ENCODE assay signal across 8 mouse cellular contexts in genomic region chr4:59034325-59034917, GRCm38 (mm10). TPM values are rescaled to one million over a fixed set of nuclear protein-coding genes. Genes with fewer than 3 reads are reported as not detected.
DNase-seq lines count a peak whose midpoint lies in the region; ATAC-seq and TF ChIP-seq lines count a peak whose summit lies in the region.

No protein-coding gene starts in this region.

- whole genome bisulfite sequencing in embryonic facial prominence, embryonic 14.5 days = 75% methylated on average over 10 of the region's 10 CpGs
- WGBS in limb, embryonic 14.5 days = 74% methylated on average over 10 of the region's 10 CpGs

- H3K27me3 ChIP-seq in embryonic facial prominence, embryonic 14.5 days (replicated peaks; ENCODE audit: control insufficient read depth, insufficient read depth, low read length) = no peaks in the 10 kb centered on the region
- H3K27me3 ChIP-seq in limb, embryonic 14.5 days (ENCODE audit: control insufficient read depth, insufficient read depth, low read length) = no peaks in the 10 kb centered on the region

- H3K9ac ChIP-seq in embryonic facial prominence, embryonic 14.5 days (ENCODE audit: low read depth, low read length) = peak overlapping the region; percentile 89
- H3K9ac ChIP-seq in limb, embryonic 14.5 days (ENCODE audit: low read depth, low read length, severe bottlenecking) = no peak overlapping the region

- TF ChIP-seq CTCF in left cerebral cortex, adult 2 months (IDR thresholded peaks at IDR 0.05) = no peak

- H3K27ac ChIP-seq in left cerebral cortex, adult 2 months = peak overlapping the region; percentile 84
- no peak overlapping the region; the same call in 1 of the 2 replicates for H3K27ac ChIP-seq in embryonic facial prominence, embryonic 14.5 days (replicated peaks; ENCODE audit: low read depth, low read length)
- no peak overlapping the region for H3K27ac ChIP-seq in limb, embryonic 14.5 days (replicated peaks; ENCODE audit: low read depth, low read length)

- no peak for DNase-seq in left cerebral cortex, adult 2 months (ENCODE audit: extremely low spot score in 1 of 2, low spot score in 2 of 2)
- no peak for DNase-seq in left cerebral cortex, adult 18-20 months (ENCODE audit: low spot score in 2 of 2)
- DNase-seq in MN1 (ENCODE audit: low spot score) = peak; percentile 13
- no peak for DNase-seq in embryonic facial prominence, embryonic 14.5 days (ENCODE audit: low spot score)
- DNase-seq in limb, embryonic 14.5 days (ENCODE audit: low spot score) = no peak
- DNase-seq in testis, postnatal 10 days (ENCODE audit: low spot score) = peak; percentile 60
- no peak for DNase-seq in ovary, adult 18-20 months (ENCODE audit: low spot score)
- DNase-seq in ovary, postnatal 36 days (ENCODE audit: low spot score) = no peak

- no peak for TF ChIP-seq POLR2A in limb, embryonic 14.5 days (IDR thresholded peaks at IDR 0.05; ENCODE audit: borderline replicate concordance, extremely low read depth, insufficient read depth, insufficient read length)

- H3K9me3 ChIP-seq in embryonic facial prominence, embryonic 14.5 days (ENCODE audit: control insufficient read depth, low read length) = 0 out of 2 replicates have a peak, but pooled peaks cover 3% of the 10 kb centered on the region
- H3K9me3 ChIP-seq in limb, embryonic 14.5 days (ENCODE audit: control insufficient read depth, low read length) = no peaks in the 10 kb centered on the region

- no peak for ATAC-seq in embryonic facial prominence, embryonic 14.5 days (ENCODE audit: low read depth)
- no peak; the same call in 1 of the 2 replicates for ATAC-seq in limb, embryonic 14.5 days (ENCODE audit: low FRiP score, low read depth)

- H3K4me3 ChIP-seq in left cerebral cortex, adult 2 months = peak overlapping the region; percentile 88
- H3K4me3 ChIP-seq in embryonic facial prominence, embryonic 14.5 days (ENCODE audit: low read depth, low read length) = peak overlapping the region; percentile 87
- peak overlapping the region; percentile 63 for H3K4me3 ChIP-seq in limb, embryonic 14.5 days (replicated peaks; ENCODE audit: low read length)

- H3K4me2 ChIP-seq in embryonic facial prominence, embryonic 14.5 days (ENCODE audit: low read depth, low read length) = peak overlapping the region; percentile 69
- peak overlapping the region; percentile 57 for H3K4me2 ChIP-seq in limb, embryonic 14.5 days (replicated peaks; ENCODE audit: low read depth, low read length, severe bottlenecking)

- H3K4me1 ChIP-seq in embryonic facial prominence, embryonic 14.5 days (ENCODE audit: control insufficient read depth, insufficient read depth, low read length) = peaks cover 5% of the 10 kb centered on the region; the same call in 1 of the 2 replicates
- H3K4me1 ChIP-seq in limb, embryonic 14.5 days (ENCODE audit: control insufficient read depth, insufficient read depth, low read length) = peaks cover 7% of the 10 kb centered on the region; the same call in 1 of the 2 replicates

- intact Hi-C loops in left cerebral cortex, adult 2 months (cut with DNase I) = loop anchor here (2.0 kb wide), 1 partner anchor 154 kb away; the partner anchor contains the start of gene Ugcg

- peaks cover 8% of the 10 kb centered on the region; the same call in 1 of the 2 replicates for H3K36me3 ChIP-seq in embryonic facial prominence, embryonic 14.5 days (ENCODE audit: control insufficient read depth, insufficient read depth, low read length)
- H3K36me3 ChIP-seq in limb, embryonic 14.5 days (ENCODE audit: control insufficient read depth, insufficient read depth, low read length) = peaks cover 12% of the 10 kb centered on the region; the same call in 1 of the 2 replicates

RNA-seq across cellular contexts. Expression of gene Gng10, which starts 0.5 kb away (rescaled TPM):
- 10 to 100 TPM; 63.4 to 70.0 TPM for total RNA-seq in left cerebral cortex, adult 2 months (2021)
- total RNA-seq in left cerebral cortex, adult 18-20 months (2021) = 10 to 100 TPM; 63.3 to 64.8 TPM
- polyA plus RNA-seq in embryonic facial prominence, embryonic 14.5 days (2014; fragmentation: Nextera tagmentation; extraction: Ambion mirVana) = 137 and 144 TPM in 2 replicates
- 60.9 and 72.3 TPM in 2 replicates for polyA plus RNA-seq in limb, embryonic 14.5 days (2012; rRNA removed)
- 143 and 177 TPM in 2 replicates for polyA plus RNA-seq in limb, embryonic 14.5 days (2014; fragmentation: Nextera tagmentation; extraction: Ambion mirVana)

RNA-seq across cellular contexts. Expression of gene Gm20503, which starts 31.4 kb away (rescaled TPM):
- total RNA-seq in left cerebral cortex, adult 2 months (2021) = 1 to 10 TPM in 1 of 2 experiments, not detected in 1; 1.9 TPM
- 1 to 10 TPM; 1.7 to 3.3 TPM for total RNA-seq in left cerebral cortex, adult 18-20 months (2021)
- polyA plus RNA-seq in embryonic facial prominence, embryonic 14.5 days (2014; fragmentation: Nextera tagmentation; extraction: Ambion mirVana) = 16.3 and 17.0 TPM in 2 replicates
- polyA plus RNA-seq in limb, embryonic 14.5 days (2012; rRNA removed) = 0.14 TPM in 1 of 2 replicates, not detected in the other
- polyA plus RNA-seq in limb, embryonic 14.5 days (2014; fragmentation: Nextera tagmentation; extraction: Ambion mirVana) = 15.8 and 19.0 TPM in 2 replicates

RNA-seq across cellular contexts. Expression of gene Dnajc25, which starts 39.6 kb away (rescaled TPM):
- 1 to 10 TPM; 5.8 to 6.3 TPM for total RNA-seq in left cerebral cortex, adult 2 months (2021)
- 1 to 10 TPM; 5.7 TPM for total RNA-seq in left cerebral cortex, adult 18-20 months (2021)
- 19.3 and 20.0 TPM in 2 replicates for polyA plus RNA-seq in embryonic facial prominence, embryonic 14.5 days (2014; fragmentation: Nextera tagmentation; extraction: Ambion mirVana)
- 10.1 and 10.7 TPM in 2 replicates for polyA plus RNA-seq in limb, embryonic 14.5 days (2012; rRNA removed)
- 18.3 and 20.8 TPM in 2 replicates for polyA plus RNA-seq in limb, embryonic 14.5 days (2014; fragmentation: Nextera tagmentation; extraction: Ambion mirVana)

RNA-seq across cellular contexts. Expression of gene Ptgr1, which starts 47.5 kb away (rescaled TPM):
- total RNA-seq in left cerebral cortex, adult 2 months (2021) = 1 to 10 TPM; 1.9 to 2.2 TPM
- 1 to 10 TPM; 2.1 TPM for total RNA-seq in left cerebral cortex, adult 18-20 months (2021)
- 23.8 and 28.9 TPM in 2 replicates for polyA plus RNA-seq in embryonic facial prominence, embryonic 14.5 days (2014; fragmentation: Nextera tagmentation; extraction: Ambion mirVana)
- polyA plus RNA-seq in limb, embryonic 14.5 days (2012; rRNA removed) = 12.8 and 19.2 TPM in 2 replicates
- 32.5 and 34.7 TPM in 2 replicates for polyA plus RNA-seq in limb, embryonic 14.5 days (2014; fragmentation: Nextera tagmentation; extraction: Ambion mirVana)

Comparison
In these comparisons a context has a peak if more than half of its experiments do, and no peak if none do; other contexts are left out.
1. DNase-seq: peak in MN1 (single experiment) and testis, postnatal 10 days (single experiment); none in left cerebral cortex, adult 2 months (0 of 2), left cerebral cortex, adult 18-20 months (0 of 2), embryonic facial prominence, embryonic 14.5 days (single experiment), limb, embryonic 14.5 days (single experiment), ovary, adult 18-20 months (single experiment) and ovary, postnatal 36 days (single experiment).
2. Peak in every context shown above with its lines, with median percentiles within 50 percentile points of each other: H3K4me3 ChIP-seq.